28 mouse cellular contexts compared by ENCODE assay signal in the genomic region with DNA sequence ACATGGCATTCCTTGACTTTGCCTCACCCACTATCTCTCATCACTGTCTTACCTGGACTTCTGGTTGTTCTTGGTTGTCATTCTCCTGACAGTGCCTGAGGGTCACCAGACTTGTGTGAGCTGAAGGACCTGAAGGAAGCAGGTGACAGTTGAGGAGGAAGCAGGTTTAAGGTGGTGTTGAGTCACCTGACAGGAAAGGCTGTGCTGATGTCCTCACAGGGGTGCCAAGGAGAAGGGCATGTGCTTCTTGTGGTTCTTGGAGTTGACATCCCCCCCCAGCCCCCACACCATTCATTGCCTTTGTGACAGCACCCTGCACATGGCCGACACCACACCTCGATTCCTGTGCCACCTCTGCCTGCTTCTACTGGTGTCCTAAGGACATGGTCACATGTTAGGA. TPM values are rescaled to one million over a fixed set of nuclear protein-coding genes. Genes with fewer than 3 reads are reported as not detected.
DNase-seq lines count a peak whose midpoint lies in the region; ATAC-seq and TF ChIP-seq lines count a peak whose summit lies in the region.
"Had no signal": no experiment of that assay in that cellular context is flagged by ENCODE, and none has a peak within 500 bp of the region (broad histone marks: within the 10 kb centered on the region; RNA-seq: fewer than 3 reads in every experiment).

No protein-coding gene starts in this region.

- no peak for TF ChIP-seq CTCF in gastrocnemius, adult 2 months (IDR thresholded peaks at IDR 0.05)
- no peak for TF ChIP-seq CTCF in stomach, postnatal 0 days (IDR thresholded peaks at IDR 0.05; ENCODE audit: low read depth)

- H3K9ac ChIP-seq in stomach, postnatal 0 days (ENCODE audit: low read length): no peak overlapping the region
- H3K9ac ChIP-seq: embryonic facial prominence, embryonic 15.5 days; heart, embryonic 15.5 days; hindbrain, embryonic 13.5 days; limb, embryonic 12.5 days; liver, embryonic 15.5 days; lung, embryonic 14.5 days; neural tube, embryonic 15.5 days had no signal

- H3K4me3 ChIP-seq in gastrocnemius, adult 2 months: no peak overlapping the region
- H3K4me3 ChIP-seq in megakaryocyte, embryonic 14.5 days (replicated peaks): peak overlapping the region; percentile 51
- no peak overlapping the region for H3K4me3 ChIP-seq in stomach, postnatal 0 days (ENCODE audit: low read depth, low read length)
- H3K4me3 ChIP-seq: embryonic facial prominence, embryonic 10.5 days; embryonic facial prominence, embryonic 15.5 days; heart, embryonic 10.5 days; heart, embryonic 15.5 days; hindbrain, embryonic 13.5 days; limb, embryonic 12.5 days; liver, embryonic 15.5 days; neural tube, embryonic 15.5 days had no signal

- no peak for DNase-seq in gastrocnemius, adult 2 months
- no peak for DNase-seq in gastrocnemius, postnatal 4 days (ENCODE audit: low spot score in 2 of 2)
- peak; percentile 61 for DNase-seq in fat pad, adult 2 months (ENCODE audit: extremely low read depth, low read depth, low spot score)
- no peak for DNase-seq in stomach, postnatal 0 days (ENCODE audit: low spot score)
- DNase-seq in heart, postnatal 4 days: no peak
- DNase-seq in cerebellum, postnatal 14 days: no peak
- no peak for DNase-seq in urinary bladder, postnatal 36 days (ENCODE audit: low spot score in 2 of 2)
- DNase-seq: adrenal gland, postnatal 36 days; cerebellum, adult 18-20 months; cerebellum, postnatal 10 days; gastrocnemius, postnatal 36 days; kidney, adult 11 months; kidney, postnatal 25 days; lung, embryonic 14.5 days; lung, postnatal 14 days; midbrain, embryonic 14.5 days; right cerebral cortex, adult 18-20 months; right cerebral cortex, postnatal 4 days had no signal

- H3K4me1 ChIP-seq in megakaryocyte, embryonic 14.5 days: peaks cover 92% of the 10 kb centered on the region
- peaks cover 6% of the 10 kb centered on the region for H3K4me1 ChIP-seq in stomach, postnatal 0 days (replicated peaks; ENCODE audit: control insufficient read depth, insufficient read depth)
- H3K4me1 ChIP-seq: limb, embryonic 12.5 days had no signal

- H3K4me2 ChIP-seq in stomach, postnatal 0 days (replicated peaks; ENCODE audit: low read depth): no peak overlapping the region
- H3K4me2 ChIP-seq: embryonic facial prominence, embryonic 15.5 days; heart, embryonic 15.5 days; hindbrain, embryonic 13.5 days; limb, embryonic 12.5 days; liver, embryonic 15.5 days; lung, embryonic 14.5 days; neural tube, embryonic 15.5 days had no signal

- peaks cover 86% of the 10 kb centered on the region for H3K36me3 ChIP-seq in megakaryocyte, embryonic 14.5 days (replicated peaks; ENCODE audit: low read length)
- no peaks in the 10 kb centered on the region; the same call in 1 of the 2 replicates for H3K36me3 ChIP-seq in stomach, postnatal 0 days (ENCODE audit: control insufficient read depth, insufficient read depth, low read length)
- H3K36me3 ChIP-seq: heart, embryonic 15.5 days had no signal

- no peak; the same call in 1 of the 2 replicates for ATAC-seq in stomach, postnatal 0 days (ENCODE audit: low FRiP score, low TSS enrichment)
- ATAC-seq: forebrain, embryonic 14.5 days had no signal

- H3K9me3 ChIP-seq in megakaryocyte, embryonic 14.5 days: no peaks in the 10 kb centered on the region
- no peaks in the 10 kb centered on the region for H3K9me3 ChIP-seq in stomach, postnatal 0 days (ENCODE audit: control insufficient read depth, low read length)
- H3K9me3 ChIP-seq: embryonic facial prominence, embryonic 10.5 days; embryonic facial prominence, embryonic 15.5 days; heart, embryonic 10.5 days; heart, embryonic 15.5 days; hindbrain, embryonic 13.5 days; limb, embryonic 12.5 days; liver, embryonic 15.5 days; neural tube, embryonic 15.5 days had no signal

- peak overlapping the region; percentile 0; the same call in 1 of the 2 replicates for H3K27ac ChIP-seq in gastrocnemius, adult 2 months
- H3K27ac ChIP-seq in stomach, postnatal 0 days (replicated peaks): peak overlapping the region; percentile 56; the same call in 1 of the 2 replicates
- H3K27ac ChIP-seq: embryonic facial prominence, embryonic 10.5 days; embryonic facial prominence, embryonic 15.5 days; heart, embryonic 10.5 days; heart, embryonic 15.5 days; hindbrain, embryonic 13.5 days; limb, embryonic 12.5 days; liver, embryonic 15.5 days; neural tube, embryonic 15.5 days had no signal

- TF ChIP-seq EP300 in stomach, postnatal 0 days (optimal IDR thresholded peaks at IDR 0.05): no peak

- 97% methylated on average over 2 of the region's 2 CpGs for WGBS in stomach, postnatal 0 days

- H3K27me3 ChIP-seq in megakaryocyte, embryonic 14.5 days (replicated peaks): no peaks in the 10 kb centered on the region
- H3K27me3 ChIP-seq in stomach, postnatal 0 days (ENCODE audit: control insufficient read depth, insufficient read depth, low read length): no peaks in the 10 kb centered on the region
- H3K27me3 ChIP-seq: embryonic facial prominence, embryonic 15.5 days; heart, embryonic 15.5 days; hindbrain, embryonic 13.5 days; limb, embryonic 12.5 days; liver, embryonic 15.5 days; neural tube, embryonic 15.5 days had no signal

- intact Hi-C loops in gastrocnemius, adult 2 months (cut with DNase I): loop anchor here (2.0 kb wide), 1 partner anchor 19 kb away; no protein-coding TSS in a partner anchor

RNA-seq across cellular contexts. Expression of a gene that starts 23.1 kb away (rescaled TPM):
- 10 to 100 TPM; 38.2 to 41.8 TPM for total RNA-seq in gastrocnemius, adult 2 months (2021)
- total RNA-seq in gastrocnemius, postnatal 4 days (2021): 10 to 100 TPM; 75.0 to 86.0 TPM
- 714 and 929 TPM in 2 replicates for polyA plus RNA-seq in megakaryocyte, embryonic 14.5 days (2012; ENCODE audit: insufficient read depth, low replicate concordance)
- 76.0 and 78.4 TPM in 2 replicates for polyA plus RNA-seq in stomach, postnatal 0 days (2015; fragmentation: Nextera tagmentation; extraction: Ambion mirVana)
- 10 to 100 TPM; 83.9 to 86.7 TPM for total RNA-seq in heart, postnatal 4 days (2021)

RNA-seq across cellular contexts. Expression of a gene that starts 36.1 kb away (rescaled TPM):
- 1 to 10 TPM; 7.0 to 8.4 TPM for total RNA-seq in gastrocnemius, adult 2 months (2021)
- total RNA-seq in gastrocnemius, postnatal 4 days (2021): 10 to 100 TPM; 15.1 to 18.5 TPM
- 20.1 and 20.7 TPM in 2 replicates for polyA plus RNA-seq in megakaryocyte, embryonic 14.5 days (2012; ENCODE audit: insufficient read depth, low replicate concordance)
- polyA plus RNA-seq in stomach, postnatal 0 days (2015; fragmentation: Nextera tagmentation; extraction: Ambion mirVana): 27.9 and 30.8 TPM in 2 replicates
- total RNA-seq in heart, postnatal 4 days (2021): 10 to 100 TPM; 11.3 to 13.3 TPM
